Mouse (Mus musculus): ENCODE measurements around the gene Best1.

GRCm38 (mm10) chr19:10021981-10022380 lies 20.5 kb upstream of the Best1 start:
- TF ChIP-seq CTCF (conservative IDR thresholded peaks at IDR 0.05; ENCODE audit: low read length) = no peak
- TF ChIP-seq NANOG (IDR thresholded peaks at IDR 0.05; ENCODE audit: borderline replicate concordance, low read length) = no peak

Data from E14TG2a.4 (cell line).